Mouse (Mus musculus) lung, postnatal 25 days (tissue): Measurements from ENCODE around the gene Katna1.
"Not testable (repeated sequence)": the region's sequence is repeated elsewhere in the genome, so short reads cannot be mapped to it uniquely, and the experiment has no call there.

ENCODE experiments used
- DNase-seq: peaks from one replicate; pipeline ENCODE4 v3.0.0; 2022; ENCODE audit warnings: low spot score

Katna1 gene

DNA sequence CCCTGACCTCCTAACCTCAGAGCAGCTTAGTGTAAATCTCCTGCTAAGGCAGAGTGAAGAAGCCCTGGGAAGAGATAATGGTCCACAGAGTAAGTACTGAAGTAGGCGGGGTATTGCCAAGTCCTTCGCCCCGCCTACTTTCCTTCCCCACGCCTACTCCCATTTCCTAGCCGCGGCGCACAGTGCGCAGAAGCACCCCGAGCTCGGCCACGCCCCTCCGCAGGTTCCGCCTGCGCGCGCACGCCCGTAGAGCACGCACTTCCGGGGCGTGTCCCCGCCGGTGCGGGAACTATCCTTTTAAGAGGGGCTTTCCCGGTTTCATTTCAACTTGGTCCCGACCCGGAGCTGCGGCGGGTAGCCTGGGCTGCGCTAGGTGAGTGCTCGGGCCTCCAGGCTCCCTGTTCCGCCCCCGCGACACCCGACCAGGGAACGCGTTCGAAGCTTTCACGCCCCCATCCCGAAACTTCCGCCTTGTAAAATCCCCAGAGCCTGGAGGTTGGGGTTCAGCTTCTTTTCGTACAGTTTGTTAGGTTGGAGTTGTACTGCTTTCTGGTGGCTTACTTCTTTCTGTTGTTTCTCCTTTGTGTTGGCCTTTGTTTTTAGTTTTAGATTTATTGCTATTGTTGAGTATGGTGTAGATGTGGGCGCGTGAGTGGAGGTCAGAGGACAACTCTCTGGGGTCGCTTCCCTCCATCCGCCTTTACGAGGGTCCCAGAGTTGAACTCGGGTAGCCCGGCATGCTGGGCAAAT, at the start of gene Katna1:
Gene Katna1, plus strand, starts transcription at position 250 of the 750 bp plus-strand sequence.
- peak; percentile 94 for DNase-seq

DNA sequence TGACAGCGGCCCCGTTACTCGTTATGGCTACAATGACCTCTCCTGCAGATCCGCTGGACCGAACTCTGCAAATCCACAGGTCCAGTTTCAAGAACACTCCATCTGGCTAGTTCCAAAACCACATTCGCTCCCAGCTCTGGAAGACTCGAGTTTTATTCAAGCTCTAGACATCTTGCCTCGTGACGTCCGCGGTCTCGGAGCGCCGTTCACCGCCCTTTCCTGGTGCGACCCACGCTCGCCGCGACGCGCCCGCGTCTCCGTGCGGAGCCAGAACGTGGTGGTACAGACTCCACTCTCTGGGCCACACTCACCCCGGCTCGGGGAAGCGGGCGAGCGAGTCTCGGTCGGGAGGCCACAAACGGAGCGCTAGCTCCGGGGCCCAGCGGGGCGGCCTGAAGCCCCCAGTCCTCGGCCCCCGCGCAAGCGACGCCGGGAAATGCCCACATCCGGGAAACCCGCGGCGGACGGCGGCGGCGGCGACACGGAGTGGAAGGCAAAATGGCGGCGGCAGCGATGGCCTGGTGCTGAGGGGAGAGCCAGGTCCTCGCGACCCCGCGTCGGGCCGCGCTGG, 45.0 kb upstream of the Katna1 start, which contains the start of the genes Pcmt1 and Lats1:
Gene Pcmt1, minus strand, starts transcription at position 406 of the 571 bp plus-strand sequence.
Gene Lats1, plus strand, starts transcription at position 484 of the 571 bp plus-strand sequence.
- peak; percentile 81 for DNase-seq

GRCm38 (mm10) chr10:7681343-7682025, 44.3 kb upstream of the Katna1 start:
- peak; percentile 62 for DNase-seq

- DNase-seq: no peak
These were observed 43.6 kb upstream of the Katna1 start for GRCm38 (mm10) chr10:7682249-7682648.

DNA sequence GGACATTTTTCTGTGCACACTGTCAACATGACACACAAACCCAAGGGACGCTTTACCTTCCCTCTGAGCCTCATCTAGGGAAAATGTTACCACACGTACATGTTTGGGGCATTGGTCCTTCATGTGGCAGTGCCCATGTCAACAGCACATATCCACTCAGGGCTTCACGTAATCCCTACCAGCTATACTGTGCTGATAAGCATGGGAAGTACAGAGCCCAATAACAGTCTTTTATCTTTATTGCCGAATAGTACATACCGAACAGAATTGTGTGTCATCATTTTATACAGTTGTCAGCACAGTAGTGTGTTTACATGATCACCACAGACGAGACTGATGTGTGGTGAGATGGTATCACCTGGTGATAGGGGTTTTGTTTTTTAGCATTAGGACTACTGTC, 38.9 kb upstream of the Katna1 start:
- no peak for DNase-seq

- DNase-seq: no peak
These were observed 30.5 kb upstream of the Katna1 start for GRCm38 (mm10) chr10:7695286-7695685.

DNA sequence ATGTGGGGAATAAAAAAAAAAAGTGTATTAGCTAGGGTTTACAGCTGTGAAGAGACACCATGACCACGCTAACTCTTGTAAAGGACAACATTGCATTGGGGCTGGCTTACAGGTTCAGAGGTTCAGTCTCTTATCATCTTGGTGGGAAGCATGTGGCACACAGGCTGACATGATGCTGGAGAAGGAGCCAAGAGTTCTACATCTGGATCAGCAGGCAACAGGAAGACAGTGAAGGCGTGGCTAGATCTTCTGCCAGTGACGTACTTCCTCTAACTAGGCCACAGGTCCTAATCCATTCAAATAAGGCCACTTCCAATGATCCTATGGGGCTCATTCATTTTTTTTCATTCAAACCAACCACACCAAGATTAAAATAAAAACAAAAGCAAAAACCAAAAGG, 25.7 kb upstream of the Katna1 start:
- no peak for DNase-seq

DNA sequence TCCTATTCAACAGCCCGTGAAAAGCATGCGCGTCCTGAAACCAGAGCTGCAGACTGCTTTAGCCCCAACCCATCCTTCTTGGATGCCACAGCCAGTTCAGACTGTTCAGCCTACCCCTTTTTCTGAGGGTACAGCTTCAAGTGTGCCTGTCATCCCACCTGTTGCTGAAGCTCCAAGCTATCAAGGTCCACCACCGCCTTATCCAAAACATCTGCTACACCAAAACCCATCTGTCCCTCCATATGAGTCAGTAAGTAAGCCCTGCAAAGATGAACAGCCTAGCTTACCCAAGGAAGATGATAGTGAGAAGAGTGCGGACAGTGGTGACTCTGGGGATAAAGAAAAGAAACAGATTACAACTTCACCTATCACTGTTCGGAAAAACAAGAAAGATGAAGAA, 23.2 kb upstream of the Katna1 start:
- no peak for DNase-seq

- DNase-seq: no peak
These were observed 15.7 kb upstream of the Katna1 start for GRCm38 (mm10) chr10:7710121-7710520.

- DNase-seq: no peak
These were observed 13.3 kb upstream of the Katna1 start for GRCm38 (mm10) chr10:7712506-7712905.

- DNase-seq: no peak
These were observed 10.7 kb upstream of the Katna1 start for GRCm38 (mm10) chr10:7715056-7715455.

GRCm38 (mm10) chr10:7726501-7726812, 657 bp downstream of the Katna1 start:
- no peak for DNase-seq

DNA sequence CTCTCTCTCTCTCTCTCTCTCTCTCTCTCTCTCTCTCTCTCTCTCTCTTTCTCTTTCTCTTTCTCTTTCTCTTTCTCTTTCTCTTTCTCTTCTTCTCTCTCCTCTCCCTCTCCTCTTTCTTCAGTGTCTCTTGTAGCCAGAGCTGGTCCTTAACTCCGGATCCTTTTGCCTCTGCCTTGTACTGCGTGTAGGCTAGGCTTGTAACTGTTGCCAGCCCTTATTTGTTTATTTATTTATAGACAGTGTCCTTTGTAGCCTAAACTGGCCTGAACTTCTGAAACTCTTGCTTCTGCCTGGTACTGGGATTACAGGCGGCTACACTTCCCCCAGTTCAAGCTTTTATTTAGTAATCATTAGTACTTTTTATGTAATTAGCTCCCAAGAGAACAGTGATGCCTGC, 1.2 kb downstream of the Katna1 start:
- DNase-seq: no peak

GRCm38 (mm10) chr10:7731582-7731981, 5.8 kb downstream of the Katna1 start:
- DNase-seq: no peak

GRCm38 (mm10) chr10:7737122-7737521, 11.3 kb downstream of the Katna1 start:
- DNase-seq: peak; percentile 32

- no peak for DNase-seq
These were observed 12.1 kb downstream of the Katna1 start for GRCm38 (mm10) chr10:7737914-7738313.

DNA sequence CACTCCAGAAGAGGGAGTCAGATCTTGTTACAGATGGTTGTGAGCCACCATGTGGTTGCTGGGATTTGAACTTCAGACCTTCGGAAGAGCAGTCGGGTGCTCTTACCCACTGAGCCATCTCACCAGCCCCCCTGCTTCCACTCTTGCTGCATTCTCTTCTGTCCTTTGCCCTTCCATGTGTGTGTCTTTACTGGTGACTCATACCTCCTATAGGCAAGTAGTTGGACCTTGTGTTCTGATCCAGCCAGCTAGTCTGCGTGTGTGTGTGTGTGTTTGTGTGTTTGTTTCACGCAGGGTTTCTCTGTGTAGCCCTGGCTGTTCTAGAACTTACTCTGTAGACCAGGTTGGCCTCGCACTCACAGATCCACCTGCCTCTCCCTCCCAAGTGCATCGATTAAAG, 19.7 kb downstream of the Katna1 start:
- DNase-seq: not testable (repeated sequence)

DNA sequence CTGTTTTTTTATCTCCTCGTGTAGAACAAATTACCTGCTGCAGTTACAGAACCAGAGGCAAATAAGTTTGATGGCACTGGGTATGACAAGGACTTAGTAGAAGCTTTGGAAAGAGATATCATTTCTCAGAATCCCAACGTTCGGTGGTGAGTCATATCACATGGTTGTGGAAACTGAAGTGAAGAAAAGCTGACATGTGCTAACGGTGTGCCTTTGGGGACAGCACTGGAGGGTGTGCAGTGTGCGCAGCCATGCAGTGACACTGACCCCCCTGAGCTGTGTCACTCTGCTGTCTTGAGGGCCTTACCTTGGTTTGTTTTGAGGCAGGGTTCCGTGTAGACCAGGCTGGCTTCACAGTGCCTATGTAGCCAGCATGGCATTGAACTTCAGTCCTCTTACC, 23.0 kb downstream of the Katna1 start:
- no peak for DNase-seq

DNA sequence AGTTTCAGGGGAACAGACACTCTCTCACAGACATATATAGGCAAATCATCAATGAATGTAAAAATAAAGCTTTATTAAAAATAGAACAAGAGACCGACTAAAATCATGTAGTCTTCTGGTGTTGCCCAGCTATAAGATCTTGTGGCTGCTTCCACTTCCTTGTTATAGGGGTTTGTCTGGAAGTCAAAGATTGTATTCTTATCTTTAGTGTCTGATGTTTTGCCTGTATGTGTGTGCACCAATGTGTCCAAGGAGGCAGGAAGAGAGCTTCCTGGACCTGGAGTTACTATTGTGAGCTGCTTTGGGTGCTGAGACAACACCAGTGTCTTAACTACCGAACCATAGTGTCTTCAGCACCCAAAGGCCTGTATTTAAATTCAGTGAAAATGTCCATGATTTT, 31.7 kb downstream of the Katna1 start:
- DNase-seq: no peak

DNA sequence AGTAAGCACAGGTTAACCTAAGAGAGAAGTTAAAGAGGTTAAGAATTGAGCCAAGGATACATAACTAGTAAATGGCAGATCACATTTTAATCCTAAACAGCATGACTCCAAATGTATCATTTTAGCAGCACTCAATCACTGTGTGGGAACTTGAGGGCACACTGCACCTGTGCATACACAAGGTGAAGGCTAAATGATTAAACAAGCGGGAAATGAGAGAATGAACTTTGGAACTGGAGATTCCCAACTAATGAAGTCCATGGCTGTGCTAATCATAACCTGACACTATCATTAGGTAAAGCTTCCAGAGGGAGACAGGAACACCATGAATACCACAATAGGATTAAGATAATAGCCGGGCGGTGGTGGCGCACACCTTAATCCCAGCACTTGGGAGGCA, 46.5 kb downstream of the Katna1 start:
- no peak for DNase-seq

DNA sequence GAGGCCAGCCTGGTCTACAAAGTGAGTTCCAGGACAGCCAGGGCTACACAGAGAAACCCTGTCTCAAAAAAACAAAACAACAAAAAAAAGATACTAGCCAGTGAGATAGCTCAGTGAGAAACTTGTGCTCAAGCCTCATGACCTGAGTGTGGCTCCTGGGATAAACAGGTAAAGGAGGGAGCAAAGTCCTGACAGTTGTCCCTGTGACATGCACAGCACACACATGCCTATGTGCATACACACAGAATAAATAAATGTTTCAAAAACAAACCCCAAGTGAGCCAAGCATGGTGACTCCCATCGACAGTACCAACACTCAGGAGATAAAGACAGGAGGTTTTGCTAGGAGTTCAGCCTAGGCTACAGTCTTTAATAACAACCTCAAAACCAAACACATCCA, 47.0 kb downstream of the Katna1 start:
- DNase-seq: no peak

GRCm38 (mm10) chr10:7775421-7775820, 49.6 kb downstream of the Katna1 start:
- DNase-seq: no peak

GRCm38 (mm10) chr10:7778361-7778760, 52.6 kb downstream of the Katna1 start:
- DNase-seq: no peak
